Mouse (Mus musculus) gastrocnemius, adult 2 months (tissue): Measurements from ENCODE around the gene Pbrm1. TPM values are rescaled to one million over a fixed set of nuclear protein-coding genes. Genes with fewer than 3 reads are reported as not detected.

Experiments used
- DNase-seq: peaks from one replicate; pipeline ENCODE4 v3.0.0; 2022
- H3K27ac ChIP-seq: fragments of 200-600 bp; 2 replicates; pipeline ENCODE4 v1.8.1; 2022; ENCODE audit warnings: mild to moderate bottlenecking
- H3K4me3 ChIP-seq: fragments of 200-600 bp; 2 replicates; pipeline ENCODE4 v1.8.1; 2022; ENCODE audit warnings: mild to moderate bottlenecking, moderate library complexity
- CTCF ChIP-seq: fragments of 200-600 bp; IDR thresholded peaks from 2 replicates; pipeline ENCODE4 v1.8.1; 2022; ENCODE audit warnings: antibody characterized with exemption, mild to moderate bottlenecking, moderate library complexity
- intact Hi-C: fragments of 180-260 bp; cut with DNase I; formaldehyde crosslinking; loops from one replicate; pipeline ENCODE4 v1.15.1; 2025
- long read RNA-seq, 2 experiments: library from polyadenylated mRNA; stranded (forward); transcript quantifications; one replicate each; pipeline ENCODE4 v2.0.0; 2021
- total RNA-seq, 2 experiments: library from RNA; stranded (reverse); gene quantifications; 2 replicates each; pipeline ENCODE4 v1.2.3; 2021

The Pbrm1 gene
- 10 to 100 TPM; 45.3 to 49.8 TPM for total RNA-seq
- long read RNA-seq, experiment 1, partial matches to known transcripts, result 17 of 18 reads
- long read RNA-seq, experiment 1, other reads (novel, unspliced or antisense), result 1 of 18 reads
- long read RNA-seq, experiment 2, partial matches to known transcripts, result 0 of 5 reads
- long read RNA-seq, experiment 2, other reads (novel, unspliced or antisense), result 5 of 5 reads

GRCm38 (mm10) chr14:31018860-31019291, at the start of gene Pbrm1, which contains the start of gene Gnl3:
Gene Pbrm1 (plus strand): TSS chr14:31019138.
Gene Gnl3 (minus strand): TSS chr14:31019152.
- H3K4me3 ChIP-seq, result peak within 1 kb of the TSS; percentile 81
- intact Hi-C loops, result loop anchor here (2.0 kb wide), 1 partner anchor 18 kb away; the partner anchor contains the start of genes Glt8d1 and Spcs1
- TF ChIP-seq CTCF, result 0 out of 2 replicates have a peak, but pooled peaks have one; percentile 3
- peak within 1 kb of the TSS; percentile 96 for H3K27ac ChIP-seq
- peak; percentile 99 for DNase-seq

- intact Hi-C loops, result no loop called here
- TF ChIP-seq CTCF, result no peak
- Histone ChIP-seq H3K4me3 (no peak overlapping the region), H3K27ac (no peak overlapping the region)
- DNase-seq, result peak; percentile 18
These were observed 44.7 kb upstream of the Pbrm1 start for GRCm38 (mm10) chr14:30974204-30974603.

GRCm38 (mm10) chr14:30976222-30976621, 42.7 kb upstream of the Pbrm1 start:
- intact Hi-C loops, result no loop called here
- Histone ChIP-seq H3K4me3 (no peak overlapping the region), H3K27ac (no peak overlapping the region)
- DNase-seq, result no peak
- no peak for TF ChIP-seq CTCF

- no peak for TF ChIP-seq CTCF
- DNase-seq, result no peak
- no peak overlapping the region for H3K27ac ChIP-seq
- no peak overlapping the region for H3K4me3 ChIP-seq
- intact Hi-C loops, result no loop called here
These were observed 22.5 kb upstream of the Pbrm1 start for GRCm38 (mm10) chr14:30996417-30996816.

GRCm38 (mm10) chr14:31000356-31000755, 18.6 kb upstream of the Pbrm1 start:
- intact Hi-C loops, result loop anchor here (2.0 kb wide), 1 partner anchor 18 kb away; the partner anchor contains the start of genes Gnl3 and Pbrm1
- no peak for TF ChIP-seq CTCF
- Histone ChIP-seq H3K4me3 (peak overlapping the region; percentile 81), H3K27ac (peak overlapping the region; percentile 96)
- no peak for DNase-seq

- no peak for DNase-seq
- Histone ChIP-seq H3K4me3 (peak overlapping the region; percentile 81), H3K27ac (peak overlapping the region; percentile 96)
- no peak for TF ChIP-seq CTCF
- intact Hi-C loops, result loop anchor here (2.0 kb wide), 1 partner anchor 18 kb away; the partner anchor contains the start of genes Gnl3 and Pbrm1
These were observed 18.1 kb upstream of the Pbrm1 start for GRCm38 (mm10) chr14:31000816-31001306.

GRCm38 (mm10) chr14:31001307-31002205, 17.4 kb upstream of the Pbrm1 start, which contains the start of the genes Glt8d1 and Spcs1:
Gene Glt8d1 (plus strand): TSS chr14:31001400.
Gene Spcs1 (minus strand): TSS chr14:31001672.
- peak; percentile 91 for DNase-seq
- H3K27ac ChIP-seq, result peak within 1 kb of the TSS; percentile 96
- intact Hi-C loops, result loop anchor here (2.0 kb wide), 1 partner anchor 17 kb away; the partner anchor contains the start of genes Gnl3 and Pbrm1
- TF ChIP-seq CTCF, result no peak
- peak within 1 kb of the TSS; percentile 81 for H3K4me3 ChIP-seq

GRCm38 (mm10) chr14:31004527-31004926, 14.4 kb upstream of the Pbrm1 start:
- Histone ChIP-seq H3K27ac (no peak overlapping the region), H3K4me3 (no peak overlapping the region)
- TF ChIP-seq CTCF, result no peak
- intact Hi-C loops, result no loop called here
- DNase-seq, result no peak

- TF ChIP-seq CTCF, result no peak
These were observed 12.2 kb upstream of the Pbrm1 start for GRCm38 (mm10) chr14:31006779-31007178.

GRCm38 (mm10) chr14:31011588-31011987, 7.3 kb upstream of the Pbrm1 start:
- H3K27ac ChIP-seq, result no peak overlapping the region
- no peak for DNase-seq
- H3K4me3 ChIP-seq, result no peak overlapping the region
- TF ChIP-seq CTCF, result no peak
- intact Hi-C loops, result no loop called here

More at GRCm38 (mm10) chr14:31006779-31007178, 12.2 kb upstream of the Pbrm1 start:
- Histone ChIP-seq H3K4me3 (no peak overlapping the region), H3K27ac (no peak overlapping the region)
- DNase-seq, result no peak
- intact Hi-C loops, result no loop called here

- no peak overlapping the region for H3K27ac ChIP-seq
- TF ChIP-seq CTCF, result no peak
- DNase-seq, result no peak
- H3K4me3 ChIP-seq, result no peak overlapping the region
- intact Hi-C loops, result no loop called here
These were observed 5.0 kb upstream of the Pbrm1 start for GRCm38 (mm10) chr14:31013928-31014327.

- no peak for DNase-seq
- no peak for TF ChIP-seq CTCF
- Histone ChIP-seq H3K4me3 (no peak overlapping the region), H3K27ac (no peak overlapping the region)
- intact Hi-C loops, result no loop called here
These were observed 2.9 kb upstream of the Pbrm1 start for GRCm38 (mm10) chr14:31016063-31016462.
